Mouse (Mus musculus) left cerebral cortex, adult 2 months (tissue): Measurements from ENCODE around the gene Ttll5. TPM values are rescaled to one million over a fixed set of nuclear protein-coding genes. Genes with fewer than 3 reads are reported as not detected.

ENCODE experiments used
- DNase-seq, 2 experiments: peaks; one replicate each; pipeline ENCODE4 v3.0.0; 2021 to 2022; ENCODE audit warnings: low spot score in 2 of 2, mixed read lengths in 1 of 2; ENCODE audit errors: extremely low spot score in 1 of 2
- H3K27ac ChIP-seq: fragments of 200-600 bp; 2 replicates; pipeline ENCODE4 v1.8.1; 2022
- H3K4me3 ChIP-seq: fragments of 200-600 bp; 2 replicates; pipeline ENCODE4 v1.8.1; 2022
- CTCF ChIP-seq: fragments of 200-600 bp; IDR thresholded peaks from 2 replicates; pipeline ENCODE4 v1.8.1; 2022; ENCODE audit warnings: antibody characterized with exemption, mild to moderate bottlenecking, moderate library complexity
- intact Hi-C: fragments of 180-260 bp; cut with DNase I; formaldehyde crosslinking; loops from one replicate; pipeline ENCODE4 v1.15.1; 2025
- total RNA-seq, 2 experiments: library from RNA; stranded (reverse); gene quantifications; 2 replicates each; pipeline ENCODE4 v1.2.3; 2021

Gene Ttll5
- total RNA-seq, 2 experiments from 2014 or later = 45.4 to 47.7 TPM

DNA sequence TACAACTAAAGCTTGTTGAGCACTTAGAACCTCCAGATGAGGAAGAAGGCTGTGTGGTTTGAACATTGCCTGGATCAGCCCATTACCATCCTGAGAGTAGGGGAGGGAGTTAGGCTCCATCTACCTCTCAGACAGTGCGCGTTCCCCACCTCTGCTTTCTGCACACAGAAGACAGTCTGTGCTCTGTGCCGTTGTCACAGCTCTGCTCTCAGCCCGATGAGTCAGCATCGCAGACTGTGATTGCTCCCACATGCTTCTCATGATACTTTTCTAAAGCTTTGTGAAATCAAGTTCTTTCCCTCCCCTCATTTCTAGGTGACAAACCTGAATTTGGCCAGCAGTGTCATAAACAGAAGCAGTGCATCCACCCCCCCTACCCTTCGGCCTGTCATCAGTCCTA, 131.8 kb downstream of the Ttll5 start:
- intact Hi-C loops = loop anchor here (2.0 kb wide), 1 partner anchor 45 kb away; no protein-coding TSS in a partner anchor
- no peak overlapping the region for H3K4me3 ChIP-seq
- DNase-seq = peak; percentile 68 to 73
- no peak for TF ChIP-seq CTCF
- H3K27ac ChIP-seq = peak overlapping the region; percentile 86

DNA sequence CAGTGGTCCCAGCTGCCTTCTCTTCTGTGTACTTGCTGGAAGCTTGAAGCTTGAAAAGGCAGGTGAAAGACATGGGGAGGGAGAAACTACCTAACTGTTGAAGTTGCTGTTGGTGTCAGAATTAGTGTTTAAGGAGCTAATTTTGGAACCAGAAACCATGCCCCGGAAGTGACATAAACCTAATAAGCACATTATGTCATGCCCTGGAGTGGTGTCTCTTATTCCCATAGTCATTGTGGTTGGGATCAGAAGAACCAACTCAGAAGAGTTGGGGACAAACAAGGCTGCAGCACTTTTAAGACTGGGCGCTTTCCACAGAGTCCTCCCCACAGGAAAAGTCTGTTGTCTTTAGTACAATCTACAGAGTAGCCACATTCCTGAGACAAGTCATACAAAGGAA, 134.0 kb downstream of the Ttll5 start:
- intact Hi-C loops = no loop called here
- Histone ChIP-seq H3K27ac (no peak overlapping the region), H3K4me3 (no peak overlapping the region)
- no peak for DNase-seq
- TF ChIP-seq CTCF = no peak

- Histone ChIP-seq H3K4me3 (no peak overlapping the region), H3K27ac (no peak overlapping the region; the same call in 1 of the 2 replicates)
- DNase-seq = no peak
- intact Hi-C loops = no loop called here
- no peak for TF ChIP-seq CTCF
Measured at GRCm38 (mm10) chr12:85959822-85960501, 135.5 kb downstream of the Ttll5 start.

- Histone ChIP-seq H3K27ac (no peak overlapping the region), H3K4me3 (no peak overlapping the region)
- intact Hi-C loops = no loop called here
- no peak for DNase-seq
- no peak for TF ChIP-seq CTCF
Measured at GRCm38 (mm10) chr12:85960699-85961098, 136.2 kb downstream of the Ttll5 start.

DNA sequence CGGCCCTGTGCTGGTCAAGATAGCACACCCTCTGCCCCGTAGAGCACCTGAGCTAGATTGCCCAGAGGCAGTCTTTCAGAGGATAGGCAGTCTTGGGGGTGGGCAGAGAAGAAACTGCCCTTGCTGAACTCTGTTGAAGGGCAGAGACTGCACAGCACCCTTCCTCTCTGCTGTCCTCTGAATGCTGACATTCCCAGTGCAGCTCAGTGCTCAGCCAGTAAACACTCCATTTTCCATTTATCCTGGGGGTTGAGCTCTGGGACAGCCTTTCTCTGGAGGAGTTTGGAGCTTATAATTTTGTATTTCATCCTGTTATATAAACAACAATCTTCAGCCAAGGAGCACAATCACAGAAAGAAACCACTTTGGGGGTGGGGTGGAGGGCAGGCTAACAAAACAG, 138.7 kb downstream of the Ttll5 start:
- H3K4me3 ChIP-seq = no peak overlapping the region
- no peak for TF ChIP-seq CTCF
- DNase-seq = no peak
- peak overlapping the region; percentile 28; the same call in 1 of the 2 replicates for H3K27ac ChIP-seq
- intact Hi-C loops = no loop called here

DNA sequence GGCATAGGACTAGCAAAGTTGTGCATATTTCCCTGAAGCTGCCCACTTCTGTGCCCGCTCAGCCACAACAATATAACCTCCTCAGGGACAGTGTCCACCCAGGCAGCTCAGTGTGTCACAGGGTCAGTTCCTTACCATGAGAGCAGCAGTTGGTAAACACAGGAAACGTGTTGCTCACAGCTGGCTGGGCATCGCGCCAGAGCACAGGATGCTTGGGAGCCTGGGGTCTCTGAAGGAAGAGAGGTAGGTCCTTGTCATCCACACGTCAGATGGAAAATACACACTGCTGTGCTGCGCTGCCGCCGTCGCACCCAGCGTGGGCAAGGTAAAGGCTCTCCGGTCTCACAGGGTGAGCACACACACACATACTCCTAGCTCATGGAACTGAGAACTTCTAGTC, 139.2 kb downstream of the Ttll5 start:
- no peak overlapping the region for H3K4me3 ChIP-seq
- H3K27ac ChIP-seq = no peak overlapping the region
- intact Hi-C loops = no loop called here
- no peak for DNase-seq
- TF ChIP-seq CTCF = no peak

GRCm38 (mm10) chr12:85964436-85964835, 140.0 kb downstream of the Ttll5 start:
- DNase-seq = no peak
- Histone ChIP-seq H3K4me3 (no peak overlapping the region), H3K27ac (no peak overlapping the region)
- intact Hi-C loops = no loop called here
- no peak for TF ChIP-seq CTCF

DNA sequence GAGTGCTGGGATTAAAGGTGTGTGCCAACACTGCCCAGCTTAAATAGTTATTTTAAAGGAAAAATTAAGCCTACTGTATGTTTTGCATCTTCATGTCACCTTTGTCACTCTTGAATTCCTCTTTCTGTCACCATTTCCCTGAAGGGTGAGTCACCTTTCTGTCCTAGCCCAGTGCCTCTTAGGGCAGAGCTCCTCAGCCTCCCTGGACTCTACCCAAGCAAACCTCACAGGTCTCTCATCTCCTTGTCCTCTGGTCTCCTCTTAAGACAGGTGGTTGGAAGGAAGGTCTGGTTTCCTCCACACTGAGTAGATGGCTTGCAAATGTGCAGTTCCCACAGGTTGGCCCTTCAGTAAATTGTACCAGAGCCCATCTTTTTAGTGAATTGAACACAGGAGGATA, 143.4 kb downstream of the Ttll5 start:
- Histone ChIP-seq H3K4me3 (no peak overlapping the region), H3K27ac (no peak overlapping the region)
- intact Hi-C loops = no loop called here
- no peak for DNase-seq
- TF ChIP-seq CTCF = no peak

DNA sequence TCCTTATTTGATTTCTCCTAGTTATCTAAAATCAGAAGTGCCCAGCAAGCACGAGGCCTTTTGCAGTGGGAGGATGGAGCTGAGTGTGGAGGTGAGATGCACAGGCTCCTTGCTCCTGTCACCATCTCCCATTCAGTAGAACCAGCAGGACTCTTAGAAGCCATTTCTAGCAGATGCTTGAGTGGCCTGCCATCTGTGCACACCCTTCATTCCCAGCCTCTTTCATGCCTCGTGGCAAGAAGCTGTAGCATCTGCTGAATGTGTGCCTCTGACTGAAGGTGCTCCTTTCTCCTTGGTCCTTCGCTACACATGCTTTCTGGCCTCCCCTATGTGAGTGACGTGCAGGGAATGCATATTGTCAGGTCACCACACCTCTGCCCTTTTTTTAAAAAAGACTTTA, 143.9 kb downstream of the Ttll5 start:
- DNase-seq = peak in 1 of 2 experiments; percentile 20
- no peak overlapping the region for H3K27ac ChIP-seq
- no peak for TF ChIP-seq CTCF
- H3K4me3 ChIP-seq = no peak overlapping the region
- intact Hi-C loops = no loop called here

DNA sequence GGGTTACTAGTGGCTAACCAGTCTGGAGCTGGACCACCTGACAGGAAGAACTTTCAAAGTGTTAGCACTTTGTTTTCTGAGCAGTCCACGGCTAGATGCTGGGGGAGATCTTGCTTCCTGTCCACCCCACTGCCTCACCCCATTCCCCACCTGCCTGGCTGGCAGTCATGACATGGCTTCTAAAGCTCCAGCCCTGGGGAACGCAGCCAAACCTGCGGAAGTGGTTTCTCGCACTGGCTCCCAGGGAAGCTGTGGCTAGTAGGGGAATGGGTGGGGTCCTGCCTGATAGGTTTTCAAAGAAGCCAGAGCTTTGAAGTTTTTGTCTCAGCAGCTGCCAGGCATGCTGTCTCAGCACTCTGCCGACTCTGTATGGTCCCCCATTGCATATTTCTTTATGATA, 145.1 kb downstream of the Ttll5 start:
- TF ChIP-seq CTCF = no peak
- Histone ChIP-seq H3K27ac (no peak overlapping the region), H3K4me3 (no peak overlapping the region)
- DNase-seq = no peak
- intact Hi-C loops = no loop called here

GRCm38 (mm10) chr12:85970191-85970590, 145.7 kb downstream of the Ttll5 start:
- no peak overlapping the region for H3K27ac ChIP-seq
- intact Hi-C loops = no loop called here
- no peak for DNase-seq
- H3K4me3 ChIP-seq = no peak overlapping the region
- no peak for TF ChIP-seq CTCF

GRCm38 (mm10) chr12:85970803-85971202, 146.3 kb downstream of the Ttll5 start:
- no peak for DNase-seq
- Histone ChIP-seq H3K27ac (no peak overlapping the region), H3K4me3 (no peak overlapping the region)
- TF ChIP-seq CTCF = no peak
- intact Hi-C loops = no loop called here

- intact Hi-C loops = no loop called here
- H3K27ac ChIP-seq = no peak overlapping the region
- no peak for TF ChIP-seq CTCF
- no peak overlapping the region for H3K4me3 ChIP-seq
- no peak for DNase-seq
Measured at GRCm38 (mm10) chr12:85971655-85972054, 147.2 kb downstream of the Ttll5 start.
